Comparison of ENCODE assay signal across 14 mouse cellular contexts in genomic region chr17:45480429-45480828, GRCm38 (mm10). TPM values are rescaled to one million over a fixed set of nuclear protein-coding genes. Genes with fewer than 3 reads are reported as not detected.
DNase-seq lines count a peak whose midpoint lies in the region; ATAC-seq and TF ChIP-seq lines count a peak whose summit lies in the region.
"Had no signal": no experiment of that assay in that cellular context is flagged by ENCODE, and none has a peak within 500 bp of the region (broad histone marks: within the 10 kb centered on the region; RNA-seq: fewer than 3 reads in every experiment).

No protein-coding gene starts in this region.

- no peaks in the 10 kb centered on the region for H3K36me3 ChIP-seq in hindbrain, postnatal 0 days (ENCODE audit: insufficient read depth, low read length)
- no peaks in the 10 kb centered on the region for H3K36me3 ChIP-seq in hindbrain, embryonic 13.5 days
- no peaks in the 10 kb centered on the region for H3K36me3 ChIP-seq in CH12.LX (replicated peaks in 1 of 2; ENCODE audit: control insufficient read depth in 1 of 2, insufficient read depth in 1 of 2, low read length in 1 of 2)
- H3K36me3 ChIP-seq: forebrain, embryonic 10.5 days; midbrain, embryonic 12.5 days had no signal

- H3K4me1 ChIP-seq in hindbrain, postnatal 0 days (ENCODE audit: insufficient read depth, low read length) = no peaks in the 10 kb centered on the region
- no peaks in the 10 kb centered on the region for H3K4me1 ChIP-seq in hindbrain, embryonic 13.5 days (replicated peaks)
- H3K4me1 ChIP-seq in CH12.LX (ENCODE audit: control insufficient read depth in 1 of 2, insufficient read depth in 2 of 2) = peaks cover 5 to 21% of the 10 kb centered on the region in 2 experiments; a peak in 3 of 4 replicates

- no peak for DNase-seq in hindbrain, postnatal 0 days (ENCODE audit: low spot score)
- peak; percentile 57 for DNase-seq in A20 (ENCODE audit: low read depth, low spot score)
- peak; percentile 34 for DNase-seq in CH12.LX (ENCODE audit: extremely low read depth)
- DNase-seq in induced T-regulatory cell, adult 2 months (ENCODE audit: low read depth) = peak; percentile 47
- DNase-seq in yolk sac, embryonic 10.5 days (ENCODE audit: low spot score) = no peak
- DNase-seq: embryo, embryonic 11 days; right cerebral cortex, postnatal 4 days had no signal

- H3K4me3 ChIP-seq in hindbrain, postnatal 0 days (ENCODE audit: low read length) = no peak overlapping the region
- no peak overlapping the region for H3K4me3 ChIP-seq in hindbrain, embryonic 13.5 days
- no peak overlapping the region for H3K4me3 ChIP-seq in CH12.LX (replicated peaks in 1 of 3; ENCODE audit: low read depth in 2 of 3, low read length in 2 of 3, poor library complexity in 1 of 3)
- H3K4me3 ChIP-seq: forebrain, embryonic 10.5 days; midbrain, embryonic 12.5 days had no signal

- WGBS in hindbrain, postnatal 0 days = 22% methylated on average over 2 of the region's 2 CpGs
- 33% methylated on average over 2 of the region's 2 CpGs for WGBS in hindbrain, embryonic 13.5 days

- no peak overlapping the region for H3K9ac ChIP-seq in hindbrain, postnatal 0 days (replicated peaks; ENCODE audit: low read length)
- no peak overlapping the region for H3K9ac ChIP-seq in hindbrain, embryonic 13.5 days
- H3K9ac ChIP-seq in CH12.LX (ENCODE audit: insufficient read depth, low read depth) = no peak overlapping the region
- H3K9ac ChIP-seq: midbrain, embryonic 12.5 days had no signal

- no peak for TF ChIP-seq POLR2A in CH12.LX (IDR thresholded peaks at IDR 0.05; ENCODE audit: low read depth, low read length)

- in situ Hi-C loops in CH12.LX (cut with MboI; ENCODE audit: low pct_ligation_motif_present, low pct_unique_long_range_greater_than_20kb, low sequenced_read_pairs) = loop anchor here (25.0 kb wide), 1 partner anchor 182 kb away; the partner anchor contains the start of gene Capn11

- H3K27ac ChIP-seq in hindbrain, postnatal 0 days = no peak overlapping the region
- no peak overlapping the region for H3K27ac ChIP-seq in hindbrain, embryonic 13.5 days
- H3K27ac ChIP-seq in CH12.LX (ENCODE audit: insufficient read depth, low read depth) = no peak overlapping the region
- H3K27ac ChIP-seq: forebrain, embryonic 10.5 days; midbrain, embryonic 12.5 days had no signal

- H3K4me2 ChIP-seq in hindbrain, postnatal 0 days (ENCODE audit: low read depth, low read length) = no peak overlapping the region
- no peak overlapping the region for H3K4me2 ChIP-seq in hindbrain, embryonic 13.5 days
- no peak overlapping the region for H3K4me2 ChIP-seq in CH12.LX (ENCODE audit: insufficient read depth, low read depth, poor library complexity, severe bottlenecking)
- H3K4me2 ChIP-seq: heart, embryonic 11.5 days; midbrain, embryonic 12.5 days had no signal

- dilution Hi-C loops in CH12.LX (cut with MboI; ENCODE audit: extremely low pct_ligation_motif_present, extremely low pct_unique_long_range_greater_than_20kb, low sequenced_read_pairs) = no loop called here

- peak; percentile 41 for TF ChIP-seq CTCF in hindbrain, postnatal 0 days (IDR thresholded peaks at IDR 0.05; ENCODE audit: low read depth)
- peak; percentile 20 to 80; a peak in 2 of 4 replicates for TF ChIP-seq CTCF in CH12.LX (conservative IDR thresholded peaks at IDR 0.05 in 1 of 2, IDR thresholded peaks at IDR 0.05 in 1 of 2; ENCODE audit: low read depth in 2 of 2, low read length in 2 of 2)

- no peak for TF ChIP-seq EP300 in CH12.LX (IDR thresholded peaks at IDR 0.05; ENCODE audit: low read length)

- H3K79me2 ChIP-seq in CH12.LX (replicated peaks; ENCODE audit: control insufficient read depth, extremely low read depth, insufficient read depth, poor library complexity, severe bottlenecking) = no peaks in the 10 kb centered on the region

- H3K9me3 ChIP-seq in hindbrain, postnatal 0 days (ENCODE audit: low read length) = 0 out of 2 replicates have a peak, but pooled peaks cover 2% of the 10 kb centered on the region
- H3K9me3 ChIP-seq in hindbrain, embryonic 13.5 days = peaks cover 10% of the 10 kb centered on the region
- peaks cover 4% of the 10 kb centered on the region for H3K9me3 ChIP-seq in CH12.LX (replicated peaks; ENCODE audit: low read length)

- peak; percentile 61 for TF ChIP-seq RAD21 in CH12.LX (IDR thresholded peaks at IDR 0.05; ENCODE audit: low read depth, low read length)

- H3K27me3 ChIP-seq in hindbrain, postnatal 0 days (ENCODE audit: insufficient read depth, low read length) = no peaks in the 10 kb centered on the region
- peaks cover 14% of the 10 kb centered on the region for H3K27me3 ChIP-seq in hindbrain, embryonic 13.5 days
- peaks cover 6% of the 10 kb centered on the region for H3K27me3 ChIP-seq in CH12.LX (replicated peaks)

- ATAC-seq in hindbrain, postnatal 0 days = no peak
- no peak for ATAC-seq in hindbrain, embryonic 13.5 days (ENCODE audit: low FRiP score)
- ATAC-seq in erythroid progenitor cell, adult 5-6 weeks (replicated peaks; ENCODE audit: low FRiP score, poor library complexity, severe bottlenecking) = no peak

TF ChIP-seq in CH12.LX, 34 proteins besides CTCF, POLR2A, EP300 and RAD21:
- peak; percentile 64 for TF ChIP-seq SMC3 (IDR thresholded peaks at IDR 0.05; ENCODE audit: low read depth, low read length)
- TF ChIP-seq CHD1 (IDR thresholded peaks at IDR 0.05; ENCODE audit: low read depth, low read length) = no peak

RNA-seq across cellular contexts. Expression of gene Spats1, which starts 5.2 kb away (rescaled TPM):
- 0.29 and 4.2 TPM in 2 replicates for total RNA-seq in hindbrain, postnatal 0 days (2014; rRNA removed)
- 2.9 and 3.5 TPM in 2 replicates for polyA plus RNA-seq in hindbrain, postnatal 0 days (2015; fragmentation: Nextera tagmentation; extraction: Ambion mirVana)
- 2.0 and 2.1 TPM in 2 replicates for polyA plus RNA-seq in hindbrain, embryonic 13.5 days (2015; fragmentation: Nextera tagmentation; extraction: Ambion mirVana)
- 1.0 and 2.5 TPM in 2 replicates for total RNA-seq in CH12.LX (2012; rRNA removed)
- 1.7 and 2.7 TPM in 2 replicates for total RNA-seq in CH12.LX (2014; rRNA removed)
- polyA plus RNA-seq in CH12.LX (2012; ENCODE audit: insufficient read length, low read depth) = 1.9 and 2.5 TPM in 2 replicates
- total RNA-seq in erythroid progenitor cell, adult 5-6 weeks (2015; ENCODE audit: low replicate concordance) = not detected in 2 replicates
- total RNA-seq in erythroid progenitor cell, adult 5-6 weeks (2017; ENCODE audit: low replicate concordance) = not detected in 2 replicates
- total RNA-seq: neutrophil, adult 5-6 weeks had no signal

RNA-seq across cellular contexts. Expression of gene Aars2, which starts 26.2 kb away (rescaled TPM):
- 28.5 and 34.5 TPM in 2 replicates for total RNA-seq in hindbrain, postnatal 0 days (2014; rRNA removed)
- 14.2 and 15.7 TPM in 2 replicates for polyA plus RNA-seq in hindbrain, postnatal 0 days (2015; fragmentation: Nextera tagmentation; extraction: Ambion mirVana)
- polyA plus RNA-seq in hindbrain, embryonic 13.5 days (2015; fragmentation: Nextera tagmentation; extraction: Ambion mirVana) = 17.4 and 19.1 TPM in 2 replicates
- total RNA-seq in CH12.LX (2012; rRNA removed) (20.2 and 23.1 TPM in 2 replicates), CH12.LX (2014; rRNA removed) (10.4 and 12.4 TPM in 2 replicates)
- 17.5 and 17.6 TPM in 2 replicates for polyA plus RNA-seq in CH12.LX (2012; ENCODE audit: insufficient read length, low read depth)
- 0.42 and 1.1 TPM in 2 replicates for total RNA-seq in erythroid progenitor cell, adult 5-6 weeks (2015; ENCODE audit: low replicate concordance)
- total RNA-seq in erythroid progenitor cell, adult 5-6 weeks (2017; ENCODE audit: low replicate concordance) = 0.76 and 0.77 TPM in 2 replicates

RNA-seq across cellular contexts. Expression of gene Tcte1, which starts 42.8 kb away (rescaled TPM):
- 0.58 and 1.5 TPM in 2 replicates for total RNA-seq in hindbrain, postnatal 0 days (2014; rRNA removed)
- 3.9 and 4.3 TPM in 2 replicates for polyA plus RNA-seq in hindbrain, postnatal 0 days (2015; fragmentation: Nextera tagmentation; extraction: Ambion mirVana)
- polyA plus RNA-seq in hindbrain, embryonic 13.5 days (2015; fragmentation: Nextera tagmentation; extraction: Ambion mirVana) = 3.0 TPM in 2 replicates
- total RNA-seq in CH12.LX (2012; rRNA removed) = not detected in 2 replicates
- total RNA-seq in CH12.LX (2014; rRNA removed) = not detected in 2 replicates
- not detected in 2 replicates for polyA plus RNA-seq in CH12.LX (2012; ENCODE audit: insufficient read length, low read depth)
- not detected in 2 replicates for total RNA-seq in erythroid progenitor cell, adult 5-6 weeks (2015; ENCODE audit: low replicate concordance)
- total RNA-seq in erythroid progenitor cell, adult 5-6 weeks (2017; ENCODE audit: low replicate concordance) = not detected in 2 replicates
- total RNA-seq: neutrophil, adult 5-6 weeks had no signal
- polyA plus RNA-seq: liver, embryonic 16.5 days had no signal

RNA-seq across cellular contexts. Expression of gene Cdc5l, which starts 46.9 kb away (rescaled TPM):
- total RNA-seq in hindbrain, postnatal 0 days (2014; rRNA removed) = 21.5 and 38.1 TPM in 2 replicates
- polyA plus RNA-seq in hindbrain, postnatal 0 days (2015; fragmentation: Nextera tagmentation; extraction: Ambion mirVana) = 54.2 and 57.7 TPM in 2 replicates
- 67.9 and 68.7 TPM in 2 replicates for polyA plus RNA-seq in hindbrain, embryonic 13.5 days (2015; fragmentation: Nextera tagmentation; extraction: Ambion mirVana)
- total RNA-seq in CH12.LX (2012; rRNA removed) (45.2 and 52.6 TPM in 2 replicates), CH12.LX (2014; rRNA removed) (58.9 and 62.4 TPM in 2 replicates)
- 66.3 and 69.6 TPM in 2 replicates for polyA plus RNA-seq in CH12.LX (2012; ENCODE audit: insufficient read length, low read depth)
- 62.7 and 113 TPM in 2 replicates for total RNA-seq in erythroid progenitor cell, adult 5-6 weeks (2015; ENCODE audit: low replicate concordance)
- total RNA-seq in erythroid progenitor cell, adult 5-6 weeks (2017; ENCODE audit: low replicate concordance) = 52.3 and 102 TPM in 2 replicates

Comparison
In these comparisons a context has a peak if more than half of its experiments do, and no peak if none do; other contexts are left out.
1. DNase-seq: peak in A20 (single experiment), CH12.LX (single experiment) and induced T-regulatory cell, adult 2 months (single experiment); none in hindbrain, postnatal 0 days (single experiment) and yolk sac, embryonic 10.5 days (single experiment).
2. RNA of gene Aars2, which starts 26.2 kb away (total RNA-seq): 28.5 to 34.5 TPM in hindbrain, postnatal 0 days and 10.4 to 23.1 TPM in CH12.LX; 0.42 to 1.1 TPM in erythroid progenitor cell, adult 5-6 weeks; every median in the first group is over 4 times any median in the second.